Mouse (Mus musculus) left cerebral cortex, postnatal 10 days (tissue): ENCODE measurements at regions not wholly inside any gene's neighbourhood (a gene's known extent, or its start where the extent isn't known, plus 50 kb on each side); places are given as distances from the start of the nearest gene placed in this dataset.

Source experiments
- DNase-seq, 2 experiments: peaks; one replicate each; pipeline ENCODE4 v3.0.0; 2021 to 2022; ENCODE audit warnings: low spot score in 2 of 2, mixed read lengths in 1 of 2; ENCODE audit errors: extremely low spot score in 1 of 2
- intact Hi-C: fragments of 180-260 bp; cut with DNase I; formaldehyde crosslinking; loops from one replicate; pipeline ENCODE4 v1.15.1; 2025

DNA sequence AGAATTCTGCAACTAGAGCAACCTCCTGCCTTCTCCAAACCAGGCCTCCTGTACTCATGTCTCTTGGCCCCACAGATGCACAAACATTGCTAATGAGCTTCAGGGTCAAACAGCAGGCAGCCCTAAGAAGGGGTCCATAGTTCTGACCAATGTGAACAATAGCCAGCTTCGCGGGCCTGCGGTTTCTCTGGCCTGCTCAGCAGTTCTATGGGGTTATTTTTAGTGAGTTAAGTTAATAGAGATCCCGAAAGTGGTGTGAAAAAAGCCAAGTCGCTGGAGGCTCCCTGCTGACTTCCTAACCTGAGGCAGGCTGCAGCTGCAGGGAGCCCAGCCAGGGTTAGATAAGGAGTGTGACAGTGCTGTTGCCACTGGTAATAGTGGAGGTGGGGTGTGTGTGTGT lies 106.6 kb downstream of the Pdcd6ip start:
- DNase-seq: no peak
- intact Hi-C loops: no loop called here

DNA sequence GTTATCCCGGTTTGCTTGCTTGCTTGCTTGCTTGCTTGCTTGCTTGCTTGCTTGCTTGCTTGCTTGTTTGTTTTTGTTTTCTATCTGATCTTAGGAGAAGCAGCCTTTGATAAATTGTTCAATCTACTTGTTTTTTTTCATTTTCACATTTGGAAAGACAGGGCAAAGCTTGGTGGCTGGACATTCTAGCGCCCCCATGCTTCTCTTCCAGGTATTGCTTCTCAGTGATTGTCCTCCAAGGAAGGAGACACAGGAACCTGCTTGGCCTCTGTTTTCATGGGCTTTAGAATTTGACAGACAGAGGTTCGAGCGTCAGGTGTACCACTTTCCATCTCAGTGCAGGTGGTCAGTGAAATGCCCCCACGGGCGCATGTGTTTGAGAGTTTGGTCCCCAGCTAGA lies 120.8 kb downstream of the Pdcd6ip start:
- intact Hi-C loops: no loop called here
- no peak for DNase-seq

DNA sequence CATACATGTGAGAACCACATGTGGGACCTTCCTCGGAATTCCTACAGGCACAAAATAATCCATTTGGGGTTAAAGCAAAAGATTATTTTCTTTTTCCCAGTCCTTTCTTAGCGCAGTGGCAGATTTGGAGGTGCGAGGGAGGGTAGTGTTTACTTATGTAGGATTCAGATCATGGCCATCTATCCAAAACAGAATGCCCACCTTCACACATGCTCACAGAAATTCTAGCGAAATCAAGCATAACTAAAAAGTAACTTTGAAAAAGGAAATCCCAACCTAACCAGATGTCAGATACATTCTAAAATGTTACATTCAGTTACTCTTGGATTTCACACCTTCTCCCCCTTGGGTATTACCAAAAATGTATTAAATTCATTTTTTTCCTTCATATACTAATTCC lies 121.6 kb downstream of the Pdcd6ip start:
- no peak for DNase-seq
- intact Hi-C loops: no loop called here

DNA sequence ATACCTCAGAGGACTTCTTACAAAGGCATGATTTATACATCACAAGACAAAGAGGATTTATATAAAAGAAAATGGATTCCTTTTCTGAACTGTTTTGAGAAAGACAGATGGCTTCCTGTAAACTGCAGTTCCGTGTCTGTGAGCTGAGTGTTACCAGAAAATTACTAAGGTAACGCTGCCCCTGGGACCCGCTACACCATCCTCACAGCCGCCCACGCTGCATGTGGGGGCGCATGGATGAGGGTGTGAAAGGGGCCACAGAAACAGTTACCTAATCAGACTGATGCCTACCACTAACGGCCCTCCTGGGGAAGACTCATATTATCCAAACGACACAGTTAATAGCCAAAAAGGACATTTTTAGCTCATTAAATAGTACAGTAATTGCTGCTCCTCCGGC lies 129.8 kb downstream of the Pdcd6ip start:
- DNase-seq: no peak
- intact Hi-C loops: no loop called here

DNA sequence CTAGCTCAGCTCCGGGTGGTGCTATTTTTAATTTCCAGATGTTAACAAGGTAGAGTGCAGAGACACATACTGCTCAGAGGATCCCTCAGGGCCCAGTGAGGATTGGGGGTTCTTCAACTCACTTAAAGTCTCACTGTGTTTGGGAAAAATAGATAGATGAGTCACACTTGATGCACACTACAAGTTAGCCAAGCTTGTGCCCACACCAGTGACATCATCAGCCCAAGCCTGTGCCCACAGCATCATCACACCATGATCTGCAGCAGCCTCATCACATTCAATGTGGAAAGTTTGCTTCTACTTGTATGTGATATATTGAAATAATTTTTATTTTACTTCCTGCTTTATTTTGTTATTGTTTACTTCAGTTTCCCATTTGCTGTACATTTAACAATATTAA lies 139.2 kb downstream of the Pdcd6ip start:
- DNase-seq: no peak
- intact Hi-C loops: no loop called here

DNA sequence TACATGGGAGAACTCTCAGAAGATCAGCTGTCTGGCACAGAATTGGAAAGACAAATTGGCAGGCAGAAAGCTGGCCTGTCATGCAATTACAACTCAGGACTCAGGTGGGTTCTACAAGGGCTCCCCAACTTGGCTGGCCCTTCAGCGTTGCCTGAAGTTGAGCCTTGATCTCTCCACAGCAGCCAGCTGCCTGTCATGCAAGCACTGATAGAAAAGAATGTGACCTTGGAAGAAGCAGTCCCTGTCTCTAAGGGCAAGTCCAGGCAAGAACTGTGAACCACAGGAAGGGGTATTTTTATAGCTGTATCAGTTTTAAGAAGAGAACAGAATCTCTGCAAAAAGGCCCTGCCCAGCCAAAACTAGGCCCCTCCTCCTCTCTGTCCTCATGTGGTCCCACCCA lies 140.4 kb downstream of the Pdcd6ip start:
- no peak for DNase-seq
- intact Hi-C loops: no loop called here

DNA sequence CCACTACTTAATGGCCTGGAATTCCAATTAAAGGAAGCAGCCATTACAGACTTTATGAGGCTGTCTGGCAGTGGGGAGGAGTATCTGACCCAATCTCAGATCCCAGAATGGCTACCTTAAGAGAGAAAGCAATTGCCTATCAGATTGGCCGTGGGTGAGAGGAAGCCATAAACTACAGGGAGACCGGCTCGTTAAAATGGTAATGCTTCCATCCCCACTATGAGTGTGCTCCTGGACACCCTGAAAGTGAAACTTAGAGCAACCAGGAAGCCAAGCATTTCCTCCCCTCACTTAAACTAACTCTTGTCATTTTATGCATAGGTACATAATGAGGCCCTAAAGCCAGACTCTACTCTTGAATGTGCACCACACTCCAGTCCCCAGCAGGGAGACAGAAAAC lies 141.4 kb downstream of the Pdcd6ip start:
- no peak for DNase-seq
- intact Hi-C loops: no loop called here

DNA sequence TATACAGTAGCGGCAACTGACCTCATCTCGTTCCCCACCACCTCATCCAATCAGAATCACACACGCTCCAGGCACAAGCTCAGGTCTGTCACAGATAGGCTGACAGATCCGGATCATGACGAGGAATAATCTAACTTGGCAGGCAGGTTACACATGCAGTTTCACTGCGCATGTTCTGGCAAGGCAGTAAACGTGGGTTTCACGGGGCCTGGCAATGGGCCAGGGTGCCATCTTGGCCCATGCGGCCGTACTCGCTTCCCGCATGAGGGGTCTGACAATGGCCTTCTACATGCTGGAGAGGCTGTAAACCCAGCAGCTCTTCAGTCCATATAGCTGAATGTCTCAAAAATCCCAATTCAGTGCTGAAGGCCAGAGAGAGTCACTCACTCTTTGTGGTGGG lies 154.1 kb downstream of the Pdcd6ip start:
- intact Hi-C loops: no loop called here

DNA sequence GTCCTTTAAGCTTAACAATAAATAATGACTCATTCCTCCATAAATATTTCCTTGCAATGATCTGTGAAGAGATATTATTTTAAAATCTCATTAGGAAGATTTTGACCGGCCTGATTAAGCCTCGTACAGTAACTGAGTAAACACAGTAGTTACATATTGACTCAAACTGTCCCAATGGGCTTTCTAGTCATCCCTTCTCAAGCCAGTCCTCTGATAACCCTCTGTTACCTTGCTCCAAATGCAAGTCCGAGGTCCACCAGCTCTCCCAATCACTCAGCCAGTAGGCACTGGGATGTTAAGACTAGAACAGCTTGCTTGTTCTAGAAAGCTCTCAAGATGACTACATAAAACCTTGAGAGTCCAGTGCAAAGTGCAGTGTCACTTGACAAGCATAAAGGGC lies 160.6 kb downstream of the Pdcd6ip start:
- intact Hi-C loops: no loop called here
- DNase-seq: no peak

More for the DNA sequence above, 154.1 kb downstream of the Pdcd6ip start:
- DNase-seq: no peak

DNA sequence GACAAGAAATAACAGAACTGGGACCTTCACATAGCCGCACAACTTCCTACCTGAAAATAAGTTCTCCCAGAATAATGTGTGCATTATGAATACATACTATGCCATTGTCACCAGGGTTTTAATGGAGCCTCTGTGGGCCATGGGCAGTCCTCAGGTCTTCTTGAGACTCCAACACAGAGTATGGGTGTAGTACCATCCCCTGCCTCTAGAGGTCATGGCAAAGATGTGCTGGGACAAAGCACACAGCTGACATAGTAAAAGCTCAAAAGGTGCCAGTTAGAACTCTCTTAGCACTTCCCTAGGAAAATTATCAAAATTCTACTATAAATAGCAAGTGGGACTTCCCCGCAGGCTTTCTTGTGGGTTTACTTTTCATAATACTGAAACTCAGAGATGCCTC lies 179.5 kb downstream of the Pdcd6ip start:
- DNase-seq: peak in 1 of 2 experiments; percentile 46
- intact Hi-C loops: no loop called here

DNA sequence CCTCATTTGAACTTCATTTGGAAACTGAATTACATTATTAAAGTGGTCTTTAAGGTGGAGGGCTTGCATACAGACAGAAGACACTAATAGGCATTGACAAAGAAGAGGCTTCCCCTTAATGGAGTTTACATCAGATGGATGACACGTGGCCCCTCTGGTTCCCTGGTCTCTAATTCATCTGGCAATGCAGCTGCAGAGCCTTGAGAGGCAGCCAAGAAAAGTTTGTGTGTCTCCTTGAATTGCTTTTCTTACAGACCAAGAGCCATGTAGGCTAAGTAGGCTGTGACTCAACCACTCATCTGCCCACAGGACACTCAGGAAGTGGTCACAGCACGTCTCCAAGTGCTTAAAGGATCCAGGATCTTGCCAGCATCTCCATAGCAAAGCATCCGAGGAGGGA lies 183.8 kb downstream of the Pdcd6ip start:
- intact Hi-C loops: no loop called here
- DNase-seq: no peak

DNA sequence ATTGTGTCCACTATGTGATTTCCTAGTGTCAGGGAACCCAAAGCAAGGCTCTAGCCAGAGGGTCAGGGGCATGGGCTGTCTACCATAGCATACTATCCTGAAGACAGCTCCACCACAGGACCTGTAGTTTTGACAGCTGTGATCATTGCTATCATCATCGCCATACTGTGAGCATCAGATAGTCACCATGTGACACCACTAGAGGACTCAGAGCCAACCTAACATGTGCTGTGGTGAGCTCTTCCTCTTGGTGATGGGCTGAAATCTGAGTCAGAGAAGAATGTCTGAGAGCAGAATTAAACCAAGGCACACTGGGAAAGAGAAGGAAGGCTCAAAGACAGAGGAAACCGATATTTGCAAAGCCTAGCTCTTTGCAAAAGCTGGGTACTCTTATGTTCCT lies 184.9 kb downstream of the Pdcd6ip start:
- no peak for DNase-seq
- intact Hi-C loops: no loop called here

DNA sequence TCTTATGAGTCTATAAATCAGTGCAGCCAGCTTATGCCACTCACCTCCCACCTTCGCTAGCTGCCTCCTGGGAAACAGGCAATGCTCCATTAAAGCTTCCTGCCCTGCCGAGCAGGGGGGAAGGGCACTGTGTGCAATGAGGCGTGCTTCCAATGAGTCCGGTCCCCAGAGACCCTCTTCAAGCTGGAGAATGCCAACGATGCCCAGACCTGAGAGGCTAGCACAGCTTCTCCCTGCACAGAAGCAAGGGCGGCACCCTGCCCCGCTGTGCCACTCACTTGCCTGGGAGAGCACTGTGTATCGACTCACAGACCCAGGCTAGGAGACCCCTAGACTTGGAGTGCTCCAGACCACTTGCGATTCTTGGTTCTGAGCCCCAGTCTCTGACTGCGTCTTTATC lies 188.3 kb downstream of the Pdcd6ip start:
- no peak for DNase-seq
- intact Hi-C loops: loop anchor here (5.0 to 10.0 kb wide), 2 partner anchors 108 to 335 kb away; no protein-coding TSS in a partner anchor

DNA sequence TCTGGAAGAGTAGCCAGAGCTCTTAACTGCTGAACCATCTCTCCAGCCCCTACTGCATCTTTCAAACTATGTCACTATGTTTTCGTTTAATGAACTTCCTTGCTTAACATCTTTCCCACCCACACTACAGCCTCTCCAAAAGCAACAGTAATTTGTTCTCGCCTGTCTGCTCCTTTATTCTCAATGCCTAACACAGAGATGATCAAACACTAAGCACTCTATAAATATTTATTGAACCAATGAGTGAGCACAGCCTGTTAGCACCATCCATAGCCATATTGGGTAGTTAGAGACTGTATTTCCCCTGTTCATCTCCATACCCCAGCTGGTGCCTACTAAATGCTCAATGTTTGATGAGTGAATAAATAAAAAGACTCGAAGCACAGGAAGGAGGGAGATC lies 189.6 kb downstream of the Pdcd6ip start:
- intact Hi-C loops: loop anchor here (5.0 to 10.0 kb wide), 2 partner anchors 109 to 334 kb away; no protein-coding TSS in a partner anchor
- no peak for DNase-seq

DNA sequence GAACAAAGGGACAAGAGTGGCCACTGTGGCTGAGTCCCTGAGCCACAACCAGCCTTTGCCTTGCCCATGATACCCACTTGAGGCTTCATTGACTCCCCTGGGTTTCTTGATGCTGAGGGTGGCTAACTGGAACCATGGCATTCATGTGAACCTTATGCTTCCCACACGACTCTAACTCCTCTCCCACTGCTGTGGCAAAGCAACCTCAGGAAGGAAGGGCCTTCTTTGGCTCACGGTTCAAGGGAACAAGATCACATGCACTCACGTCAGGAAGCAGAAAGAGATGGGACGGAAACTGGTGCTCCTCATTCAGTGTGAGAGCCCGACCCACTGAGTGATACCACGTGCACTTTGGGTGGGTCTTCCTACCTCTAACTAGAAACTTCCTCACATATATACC lies 190.3 kb downstream of the Pdcd6ip start:
- intact Hi-C loops: loop anchor here (5.0 to 10.0 kb wide), 2 partner anchors 110 to 333 kb away; no protein-coding TSS in a partner anchor
- no peak for DNase-seq

DNA sequence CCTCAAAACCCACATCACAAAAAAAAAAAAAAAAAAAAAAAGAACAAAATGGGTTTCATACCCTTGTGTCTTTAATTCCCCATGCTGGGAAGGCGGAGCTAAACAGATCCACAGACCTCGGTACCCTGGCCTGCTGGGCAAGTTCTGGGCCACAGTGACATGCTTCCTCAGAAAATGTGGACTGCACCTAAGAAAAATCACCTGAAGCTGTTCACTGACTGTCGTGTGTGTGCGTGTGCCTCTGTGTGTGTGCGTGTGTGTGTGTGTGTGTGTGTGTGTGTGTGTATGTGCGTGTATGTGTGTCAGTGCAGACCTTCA lies 192.4 kb downstream of the Pdcd6ip start:
- intact Hi-C loops: loop anchor here (5.0 to 10.0 kb wide), 2 partner anchors 112 to 331 kb away; no protein-coding TSS in a partner anchor
- no peak for DNase-seq

DNA sequence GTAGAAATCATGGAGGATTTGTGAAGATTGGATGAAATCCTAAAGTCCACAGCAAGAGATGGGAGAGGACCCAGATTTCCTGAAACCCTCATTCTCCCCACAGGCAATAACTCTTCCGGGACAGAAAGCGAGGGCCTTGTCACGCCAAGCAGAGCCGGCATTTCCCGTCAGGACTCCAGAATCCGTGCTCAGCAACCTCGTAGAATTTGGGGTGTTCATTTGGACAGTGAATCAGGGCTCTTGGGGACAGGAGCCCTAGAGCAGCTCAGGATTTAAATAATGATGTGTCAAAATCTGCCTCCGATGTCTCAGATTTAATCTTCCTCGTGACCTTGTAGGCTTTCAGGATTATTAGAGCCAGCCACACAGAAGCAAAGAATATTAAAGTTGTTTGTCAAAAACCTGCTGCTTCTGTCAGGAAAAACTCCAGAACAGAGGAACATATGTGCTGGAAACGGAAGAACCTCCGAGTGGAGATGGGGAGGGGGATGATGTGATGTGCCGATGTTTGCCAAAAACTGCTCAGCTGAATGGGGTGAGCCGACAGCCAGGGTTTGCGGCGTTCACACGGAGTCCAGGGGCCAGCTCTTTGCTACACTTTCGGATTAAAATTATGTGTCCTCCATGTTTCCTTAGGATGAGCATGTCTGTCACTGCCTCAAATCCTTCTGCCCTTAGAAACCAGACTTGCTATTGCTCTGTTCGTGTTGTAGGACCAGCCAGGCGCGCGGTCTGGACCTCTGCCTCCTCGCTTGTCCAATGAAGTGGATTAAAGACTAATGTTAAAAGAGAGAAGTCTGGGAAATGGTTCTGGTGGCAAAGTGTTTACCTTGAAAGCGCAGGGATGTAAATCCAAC lies 193.0 kb downstream of the Pdcd6ip start:
- DNase-seq: no peak
- intact Hi-C loops: loop anchor here (5.0 to 10.0 kb wide), 2 partner anchors 112 to 330 kb away; no protein-coding TSS in a partner anchor

DNA sequence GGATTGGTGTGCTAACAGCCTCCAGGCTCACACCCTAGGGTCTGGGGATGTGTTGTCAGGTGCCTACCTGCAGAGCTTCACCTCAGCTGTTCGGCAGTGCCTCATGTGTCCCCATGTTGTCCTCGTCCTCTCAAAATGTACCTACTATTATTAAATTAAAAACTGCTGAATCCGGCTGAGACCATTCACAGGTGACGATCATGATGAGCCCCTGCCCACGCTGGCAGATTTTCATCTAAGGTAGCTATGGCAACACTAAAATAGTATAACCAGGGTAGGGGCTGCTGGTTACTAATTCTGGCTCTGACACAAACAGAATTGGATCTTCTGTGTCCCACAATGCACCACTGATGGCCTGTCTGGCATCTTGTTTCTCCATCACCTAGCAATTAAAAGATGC lies 196.8 kb downstream of the Pdcd6ip start:
- no peak for DNase-seq
- intact Hi-C loops: loop anchor here (10.0 kb wide), 1 partner anchor 327 kb away; no protein-coding TSS in a partner anchor

DNA sequence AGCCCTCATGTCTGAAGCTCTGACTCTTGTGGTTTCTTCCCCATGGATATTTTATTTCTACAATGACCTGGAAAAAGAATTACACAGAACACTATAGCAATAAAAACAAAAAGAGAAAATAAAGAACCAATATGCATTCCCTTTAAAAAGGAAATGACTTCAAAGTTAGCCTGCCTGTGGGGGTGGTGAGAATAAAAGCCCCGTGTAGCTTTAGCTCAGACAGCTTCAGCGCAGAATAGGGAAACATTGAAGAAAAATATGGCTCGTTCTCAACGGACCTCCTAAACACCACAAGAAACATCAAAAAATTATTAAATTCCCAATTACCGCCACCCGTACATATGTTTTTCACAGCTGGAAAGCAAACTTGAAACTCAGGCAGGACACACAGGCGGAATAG lies 198.7 kb downstream of the Pdcd6ip start:
- intact Hi-C loops: no loop called here
- no peak for DNase-seq

DNA sequence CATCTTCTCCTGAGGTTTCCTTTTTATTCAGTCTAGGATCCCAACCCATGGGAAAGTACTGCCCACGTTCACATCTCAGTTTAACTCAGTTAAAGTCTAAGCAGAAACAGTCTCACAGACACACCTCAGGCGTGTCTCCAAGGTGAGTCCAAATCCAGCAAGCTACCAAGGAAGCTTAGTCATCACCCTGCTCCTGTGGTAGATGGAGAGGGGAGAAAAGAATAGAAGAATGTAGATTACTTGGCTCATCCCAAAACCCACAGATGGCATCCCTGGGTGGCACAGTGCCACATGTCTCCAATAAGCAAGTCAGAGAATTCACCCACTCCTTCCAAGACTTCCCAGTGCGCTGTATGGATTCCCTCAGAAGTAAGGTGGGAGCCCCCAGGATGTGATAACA lies 199.2 kb downstream of the Pdcd6ip start:
- intact Hi-C loops: no loop called here

More for the DNA sequence above, 199.2 kb downstream of the Pdcd6ip start:
- peak; percentile 76 to 79 for DNase-seq
